Mouse (Mus musculus): ENCODE results near the gene Fmnl2.

Fmnl2 gene

GRCm38 (mm10) chr2:52987035-52987434 lies 129.4 kb downstream of the Fmnl2 start:
- no peak for DNase-seq (ENCODE audit: low read depth)

GRCm38 (mm10) chr2:52987637-52988295 lies 130.1 kb downstream of the Fmnl2 start:
- DNase-seq (ENCODE audit: low read depth): no peak

GRCm38 (mm10) chr2:52989316-52989715 lies 131.7 kb downstream of the Fmnl2 start:
- DNase-seq (ENCODE audit: low read depth): no peak

- DNase-seq (ENCODE audit: low read depth): no peak
Measured at GRCm38 (mm10) chr2:52990874-52991687, 133.4 kb downstream of the Fmnl2 start.

- DNase-seq (ENCODE audit: low read depth): no peak
Measured at GRCm38 (mm10) chr2:52991688-52992194, 134.1 kb downstream of the Fmnl2 start.

GRCm38 (mm10) chr2:52993241-52993640 lies 135.6 kb downstream of the Fmnl2 start:
- no peak for DNase-seq (ENCODE audit: low read depth)

- no peak for DNase-seq (ENCODE audit: low read depth)
Measured at GRCm38 (mm10) chr2:52994526-52994925, 136.9 kb downstream of the Fmnl2 start.

GRCm38 (mm10) chr2:52997955-52998750 lies 140.5 kb downstream of the Fmnl2 start:
- DNase-seq (ENCODE audit: low read depth): no peak

- DNase-seq (ENCODE audit: low read depth): no peak
Measured at GRCm38 (mm10) chr2:52999524-52999969, 141.9 kb downstream of the Fmnl2 start.

- no peak for DNase-seq (ENCODE audit: low read depth)
Measured at GRCm38 (mm10) chr2:53000446-53000845, 142.8 kb downstream of the Fmnl2 start.

- DNase-seq (ENCODE audit: low read depth): no peak
Measured at GRCm38 (mm10) chr2:53006161-53006560, 148.5 kb downstream of the Fmnl2 start.

- peak; percentile 40 for DNase-seq (ENCODE audit: low read depth)
Measured at GRCm38 (mm10) chr2:53007142-53007541, 149.5 kb downstream of the Fmnl2 start.

GRCm38 (mm10) chr2:53013051-53013450 lies 155.4 kb downstream of the Fmnl2 start:
- DNase-seq (ENCODE audit: low read depth): no peak

- DNase-seq (ENCODE audit: low read depth): no peak
Measured at GRCm38 (mm10) chr2:53014451-53014850, 156.8 kb downstream of the Fmnl2 start.

- DNase-seq (ENCODE audit: low read depth): no peak
Measured at GRCm38 (mm10) chr2:53022982-53023381, 165.3 kb downstream of the Fmnl2 start.

GRCm38 (mm10) chr2:53026056-53026769 lies 168.6 kb downstream of the Fmnl2 start:
- no peak for DNase-seq (ENCODE audit: low read depth)

GRCm38 (mm10) chr2:53028868-53029267 lies 171.2 kb downstream of the Fmnl2 start:
- no peak for DNase-seq (ENCODE audit: low read depth)

- no peak for DNase-seq (ENCODE audit: low read depth)
Measured at GRCm38 (mm10) chr2:53029716-53030431, 172.2 kb downstream of the Fmnl2 start.

GRCm38 (mm10) chr2:53030432-53030826 lies 172.8 kb downstream of the Fmnl2 start:
- DNase-seq (ENCODE audit: low read depth): no peak

- DNase-seq (ENCODE audit: low read depth): no peak
Measured at GRCm38 (mm10) chr2:53038253-53038652, 180.6 kb downstream of the Fmnl2 start.

- DNase-seq (ENCODE audit: low read depth): no peak
Measured at GRCm38 (mm10) chr2:53038737-53039136, 181.1 kb downstream of the Fmnl2 start.
